Mouse (Mus musculus): Measurements from ENCODE around the gene Cyp4f16.
A peak's percentile ranks its signal among the peaks of the same experiment; 100 is the strongest.
"Not testable (repeated sequence)": the region's sequence is repeated elsewhere in the genome, so short reads cannot be mapped to it uniquely, and the experiment has no call there.

Cyp4f16 gene

DNA sequence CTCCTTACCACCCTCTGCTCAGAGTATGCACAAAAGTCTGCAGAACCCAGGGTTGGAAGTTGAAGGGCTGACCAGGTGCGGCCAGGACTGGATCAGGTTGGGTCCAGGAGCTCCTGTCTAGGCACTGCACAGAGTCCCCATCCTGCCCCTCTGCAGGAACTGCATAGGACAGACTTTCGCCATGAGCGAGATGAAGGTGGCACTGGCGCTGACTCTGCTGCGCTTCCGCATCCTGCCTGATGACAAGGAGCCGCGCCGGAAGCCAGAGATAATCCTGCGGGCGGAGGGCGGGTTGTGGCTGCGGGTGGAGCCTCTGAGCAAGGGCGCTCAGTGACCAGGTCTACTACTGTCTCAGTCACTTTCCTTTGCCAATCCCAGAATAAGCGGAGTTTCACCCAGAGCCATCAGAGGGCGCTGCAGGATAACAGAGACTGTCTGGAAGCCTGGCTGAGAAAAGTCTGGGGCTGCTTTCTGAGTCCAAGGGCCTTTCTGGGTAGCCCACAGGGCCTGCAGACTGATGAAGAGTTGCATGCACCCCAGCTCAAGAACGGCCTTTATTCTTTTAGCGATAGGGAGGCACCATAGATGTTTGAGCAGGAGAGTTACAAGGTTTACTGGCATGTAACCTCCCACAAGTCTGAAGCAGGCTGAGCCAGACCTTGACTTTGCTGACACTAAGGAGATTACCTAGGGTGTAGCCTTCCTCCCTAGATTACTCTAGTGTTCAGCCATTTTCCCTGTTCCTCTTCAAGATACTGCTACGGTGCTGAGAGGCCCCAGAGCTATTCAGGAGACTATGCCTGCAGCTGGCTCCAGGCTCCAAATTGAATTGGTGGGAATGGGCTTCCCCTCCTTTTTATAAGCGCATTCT is 14.8 kb downstream of the Cyp4f16 start:
- peak; percentile 86 to 89 for DNase-seq

DNA sequence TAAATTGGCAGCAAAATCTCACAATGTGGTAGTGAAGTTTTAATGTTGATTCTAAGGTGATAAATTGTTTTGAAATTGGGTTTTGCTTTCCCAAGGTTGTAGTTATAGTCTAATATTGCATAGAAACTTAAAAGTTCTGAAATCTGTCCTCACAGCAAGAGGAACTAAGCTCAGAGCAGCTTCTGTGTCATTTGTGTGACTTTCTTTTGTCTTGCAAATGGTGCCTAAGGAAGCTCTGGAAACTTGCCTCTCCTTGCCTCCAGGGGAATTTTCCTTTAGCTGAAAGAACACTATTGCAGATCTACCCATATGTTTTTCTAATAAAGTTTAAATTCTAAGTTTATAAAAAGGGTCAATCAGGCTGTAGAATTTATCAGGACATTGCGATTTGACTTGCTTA is 16.7 kb downstream of the Cyp4f16 start:
- DNase-seq: not testable (repeated sequence)

DNA sequence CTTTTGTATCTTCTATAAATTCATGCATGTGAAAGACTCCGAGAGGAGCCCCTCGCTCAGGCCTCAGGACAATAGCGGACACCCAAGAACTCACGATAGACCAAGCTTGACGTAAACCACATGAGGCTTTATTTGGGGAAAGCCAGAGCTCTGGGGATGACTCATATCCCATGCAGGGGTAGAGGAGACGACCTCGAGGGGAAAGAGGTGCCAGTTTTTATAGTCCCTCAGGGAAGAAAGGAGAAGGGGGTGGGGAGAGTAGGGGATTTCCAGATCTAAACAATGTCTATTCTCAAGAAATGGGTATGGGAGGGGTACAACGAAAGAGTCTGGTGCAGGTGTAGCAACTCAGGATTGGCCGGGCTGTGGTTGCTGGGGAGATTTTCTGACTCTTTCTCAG is 18.0 kb downstream of the Cyp4f16 start:
- DNase-seq: not testable (repeated sequence)

DNA sequence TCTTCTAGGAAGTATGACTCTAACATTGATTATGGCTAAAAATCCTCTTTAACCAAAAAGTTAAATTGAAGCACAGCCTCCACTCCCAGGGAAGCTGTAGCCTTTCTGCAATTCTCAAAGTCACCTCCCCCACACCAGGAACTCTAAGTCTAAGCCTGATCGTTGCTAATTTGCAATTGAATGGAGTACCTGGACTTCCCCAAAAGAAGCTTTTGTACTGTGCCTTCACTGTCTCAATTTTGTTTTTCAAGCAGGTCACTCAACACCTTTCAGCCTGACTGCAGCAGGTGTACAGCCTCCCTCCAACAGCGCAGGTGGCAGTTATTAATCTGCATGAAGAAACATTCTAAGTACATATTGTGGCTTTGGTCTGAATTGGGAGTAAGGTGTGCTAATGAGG is 26.9 kb downstream of the Cyp4f16 start:
- DNase-seq: not testable (repeated sequence)

DNA sequence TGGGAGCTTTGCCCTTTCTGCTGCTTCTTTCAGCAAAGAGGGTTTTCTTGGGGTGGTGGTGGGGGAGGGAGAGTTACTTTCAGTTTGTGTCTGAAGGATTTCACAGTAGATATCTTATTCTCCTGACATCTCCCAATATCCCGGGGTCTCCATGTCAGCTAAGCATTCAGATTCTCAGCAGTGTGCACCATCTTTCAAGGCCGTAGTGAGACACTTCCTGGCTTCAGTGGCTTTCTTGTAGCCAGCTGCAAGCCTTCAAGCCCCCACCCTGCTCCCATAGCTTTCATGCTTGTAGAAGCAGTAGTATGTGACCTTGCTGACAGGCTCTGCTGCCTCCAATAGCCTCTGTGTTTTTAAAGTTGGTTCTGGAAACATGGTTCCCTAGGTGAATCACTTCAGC is 36.9 kb downstream of the Cyp4f16 start:
- peak; percentile 8 to 16 for DNase-seq

DNA sequence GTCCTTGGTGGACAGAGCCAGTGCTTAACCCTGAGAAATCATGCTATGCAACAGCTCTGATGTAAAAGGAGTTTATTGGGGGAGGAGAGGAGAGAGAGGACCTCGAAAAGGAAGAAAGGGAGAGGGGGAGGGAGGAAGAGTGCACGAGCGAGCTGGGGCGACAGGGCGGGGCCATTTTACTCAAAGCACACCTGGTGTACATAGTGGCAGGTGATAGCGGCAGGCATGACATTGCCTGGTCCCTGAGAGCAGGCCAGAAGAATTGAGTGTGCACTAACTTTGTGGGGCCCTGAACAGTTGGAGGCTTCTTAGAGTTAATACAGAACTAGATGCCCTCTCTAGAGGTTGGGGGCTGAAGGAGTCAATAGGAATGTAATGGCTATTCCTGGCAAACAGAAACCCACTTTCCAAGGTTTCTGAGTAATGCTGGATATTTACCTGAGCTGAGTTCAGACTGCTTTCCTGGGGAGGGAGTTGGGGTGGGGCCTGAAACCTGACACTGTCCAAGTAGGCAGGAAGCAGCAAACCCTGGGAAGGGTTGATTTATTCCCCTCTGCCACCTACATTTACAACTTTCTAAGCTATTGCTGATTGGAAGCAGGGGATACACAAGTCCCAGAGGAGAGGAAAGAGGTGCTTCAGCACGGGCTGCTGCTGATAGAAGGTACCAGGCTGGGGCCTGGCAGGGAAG is 41.3 kb downstream of the Cyp4f16 start:
- DNase-seq: peak in 1 of 2 experiments; percentile 7

DNA sequence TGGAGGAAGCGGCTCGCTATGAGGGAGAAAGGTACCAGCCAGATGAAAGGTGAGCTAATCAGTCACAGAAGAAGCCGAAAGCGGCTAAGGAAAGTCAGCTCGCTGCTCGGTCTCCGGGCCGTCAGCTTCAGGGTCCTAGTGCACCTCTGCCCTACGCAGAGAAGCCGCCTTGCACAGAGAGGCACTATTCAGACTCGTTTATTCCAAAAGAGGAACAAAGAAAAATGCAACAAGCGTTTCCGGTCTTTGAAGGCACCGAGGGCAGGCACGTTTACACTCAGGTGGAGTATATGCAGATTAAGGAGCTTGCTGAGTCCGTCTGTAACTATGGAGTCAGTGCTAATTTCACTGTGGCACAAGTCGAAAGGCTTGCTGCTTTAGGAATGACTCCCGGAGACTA is 60.1 kb downstream of the Cyp4f16 start:
- no peak for DNase-seq

Measured in kidney, postnatal 4 days (tissue).